In the genomic region with DNA sequence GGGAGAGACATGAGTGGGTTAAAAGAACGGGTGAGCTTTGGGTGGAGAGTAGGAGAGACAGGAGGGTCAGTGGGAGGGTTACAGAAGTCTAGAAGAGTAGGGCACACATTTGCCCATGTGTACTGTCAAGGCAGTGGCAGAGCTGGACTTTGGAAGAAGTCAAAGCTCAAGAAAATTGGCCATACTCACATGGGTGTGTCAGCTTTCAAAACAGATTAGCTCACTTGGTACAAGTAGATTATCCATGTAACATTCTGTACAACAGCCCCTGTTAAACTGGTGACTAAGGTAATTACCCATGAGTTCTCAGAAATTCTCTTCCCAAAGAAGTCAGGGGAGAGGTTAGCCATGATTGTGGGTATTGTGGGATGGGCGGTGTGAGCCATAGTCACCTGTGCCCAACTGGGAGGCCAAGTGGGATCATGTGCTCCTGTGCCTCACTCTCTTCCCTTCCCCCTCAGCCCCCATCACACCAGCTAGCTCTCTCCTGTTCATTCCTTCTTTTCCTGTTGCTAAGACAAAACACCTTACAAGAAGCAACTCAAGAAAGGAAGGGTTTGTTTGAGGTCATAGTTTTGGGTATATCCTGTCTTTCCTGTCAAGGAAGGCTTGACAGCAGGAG, we compare ENCODE assay signal across 16 mouse cellular contexts. TPM values are rescaled to one million over a fixed set of nuclear protein-coding genes. Genes with fewer than 3 reads are reported as not detected.
"Had no signal": no experiment of that assay in that cellular context is flagged by ENCODE, and none has a peak within 500 bp of the region (broad histone marks: within the 10 kb centered on the region; RNA-seq: fewer than 3 reads in every experiment).

No protein-coding gene starts in this region.

- H3K9ac ChIP-seq: kidney, embryonic 15.5 days; limb, embryonic 12.5 days; liver, embryonic 14.5 days; midbrain, embryonic 12.5 days had no signal

- H3K27me3 ChIP-seq: midbrain, embryonic 12.5 days had no signal

- H3K4me1 ChIP-seq: limb, embryonic 12.5 days had no signal

- H3K36me3 ChIP-seq: kidney, embryonic 15.5 days; limb, embryonic 12.5 days; midbrain, embryonic 12.5 days had no signal

- ATAC-seq: lung, postnatal 0 days had no signal

- H3K4me2 ChIP-seq: kidney, embryonic 15.5 days; limb, embryonic 12.5 days; midbrain, embryonic 12.5 days had no signal

- H3K9me3 ChIP-seq: kidney, embryonic 15.5 days; limb, embryonic 12.5 days; midbrain, embryonic 12.5 days had no signal

- H3K4me3 ChIP-seq: kidney, embryonic 15.5 days; limb, embryonic 12.5 days; midbrain, embryonic 12.5 days had no signal

- H3K27ac ChIP-seq: kidney, embryonic 15.5 days; limb, embryonic 12.5 days; liver, embryonic 14.5 days; midbrain, embryonic 12.5 days had no signal

- DNase-seq: kidney, adult 18-20 months; kidney, postnatal 25 days; layer of hippocampus, adult 9-11 months; liver; lung, adult 2 months; lung, postnatal 36 days; right cerebral cortex, postnatal 14 days; thymus, adult 2 months; thymus, postnatal 25 days had no signal

RNA-seq across cellular contexts. Expression of a gene that starts 26.0 kb away (rescaled TPM):
- polyA plus RNA-seq: limb, embryonic 12.5 days had no signal

RNA-seq across cellular contexts. Expression of a gene that starts 32.9 kb away (rescaled TPM):
- polyA plus RNA-seq: liver, embryonic 14.5 days had no signal

RNA-seq across cellular contexts. Expression of a gene that starts 43.9 kb away (rescaled TPM):
- polyA plus RNA-seq: limb, embryonic 12.5 days; midbrain, embryonic 12.5 days; midbrain, postnatal 0 days; neural tube, embryonic 14.5 days had no signal
